Mouse (Mus musculus): ENCODE measurements at regions not wholly inside any gene's neighbourhood (a gene's known extent, or its start where the extent isn't known, plus 50 kb on each side); places are given as distances from the start of the nearest gene placed in this dataset.

DNA sequence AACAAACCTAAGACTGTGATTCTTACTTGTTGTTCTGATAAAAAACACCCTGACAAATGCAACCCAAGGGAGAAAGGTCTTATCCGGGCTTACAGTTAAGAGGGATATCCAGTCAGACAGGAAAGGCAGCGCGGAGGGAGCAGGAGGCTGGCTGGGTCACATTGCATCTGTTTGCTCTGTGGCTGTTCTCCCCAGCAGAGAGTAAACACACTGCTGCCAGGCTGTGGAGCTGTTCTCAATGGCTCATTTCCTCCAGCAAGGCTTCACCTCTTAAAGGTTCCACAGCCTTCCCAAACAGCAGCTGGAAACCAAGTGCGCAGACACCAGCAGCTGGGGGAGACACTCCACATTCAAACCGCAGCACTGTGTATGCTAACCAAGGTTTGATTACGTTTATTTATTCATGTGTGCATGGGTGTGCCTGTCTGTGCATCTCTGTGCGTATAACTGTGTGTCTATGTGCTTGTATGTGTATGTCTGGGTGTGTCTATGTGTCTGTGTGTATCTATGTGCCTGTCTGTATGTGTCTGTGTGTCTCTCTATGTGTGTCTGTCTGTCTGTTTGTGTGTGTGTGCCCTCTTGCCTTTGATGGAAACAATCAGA lies 179.2 kb upstream of the Ipo5 start:
- ATAC-seq (ENCODE audit: low FRiP score, low TSS enrichment): no peak
- Histone ChIP-seq H3K27me3 (ENCODE audit: insufficient read depth, low read length) (no peaks in the 10 kb centered on the region), H3K4me2 (replicated peaks; ENCODE audit: low read depth, low read length) (no peak overlapping the region), H3K4me3 (ENCODE audit: low read length) (no peak overlapping the region), H3K36me3 (ENCODE audit: insufficient read depth, low read length) (no peaks in the 10 kb centered on the region), H3K4me1 (ENCODE audit: insufficient read depth, low read length) (peaks cover 4% of the 10 kb centered on the region), H3K27ac (ENCODE audit: low read length) (no peak overlapping the region), H3K9ac (replicated peaks; ENCODE audit: low read length) (no peak overlapping the region), H3K9me3 (ENCODE audit: low read length) (no peaks in the 10 kb centered on the region)
- 55% methylated on average over 7 of the region's 7 CpGs for WGBS

DNA sequence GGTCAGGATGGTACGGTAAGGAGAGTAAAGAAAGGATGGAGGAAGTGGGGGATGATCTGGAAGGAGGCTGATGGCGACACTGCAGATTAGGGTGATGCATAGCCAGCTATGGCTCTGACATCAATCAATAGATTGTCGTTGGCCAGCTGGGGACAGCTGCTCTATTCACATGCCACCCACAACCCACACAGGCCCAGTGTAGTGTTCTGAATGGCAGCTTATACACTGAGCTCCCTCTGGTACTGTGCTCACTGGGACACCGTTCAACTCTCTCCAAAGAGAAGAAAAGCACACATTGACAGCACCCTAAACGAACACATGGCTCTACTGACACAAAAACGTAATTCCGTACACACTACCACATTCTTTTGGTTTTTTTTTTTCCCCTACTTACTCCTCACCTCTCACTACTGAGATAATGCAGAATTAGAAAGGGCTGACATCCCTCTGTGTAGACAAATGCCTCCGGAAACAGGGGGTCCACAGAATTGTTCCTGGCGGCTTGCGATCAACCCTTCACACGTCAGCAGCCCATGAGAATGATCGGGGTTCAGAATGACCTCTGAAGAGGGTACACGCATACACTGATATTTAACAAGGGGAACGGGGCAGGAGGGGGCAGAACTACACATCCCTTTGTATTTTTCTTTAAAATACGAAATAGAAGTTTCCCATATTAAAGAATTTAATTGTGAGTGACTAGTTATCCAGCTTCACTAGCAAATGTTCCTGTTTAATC lies 178.5 kb upstream of the Ipo5 start:
- H3K36me3 ChIP-seq (ENCODE audit: insufficient read depth, low read length): no peaks in the 10 kb centered on the region
- WGBS: 73% methylated on average over 15 of the region's 15 CpGs

DNA sequence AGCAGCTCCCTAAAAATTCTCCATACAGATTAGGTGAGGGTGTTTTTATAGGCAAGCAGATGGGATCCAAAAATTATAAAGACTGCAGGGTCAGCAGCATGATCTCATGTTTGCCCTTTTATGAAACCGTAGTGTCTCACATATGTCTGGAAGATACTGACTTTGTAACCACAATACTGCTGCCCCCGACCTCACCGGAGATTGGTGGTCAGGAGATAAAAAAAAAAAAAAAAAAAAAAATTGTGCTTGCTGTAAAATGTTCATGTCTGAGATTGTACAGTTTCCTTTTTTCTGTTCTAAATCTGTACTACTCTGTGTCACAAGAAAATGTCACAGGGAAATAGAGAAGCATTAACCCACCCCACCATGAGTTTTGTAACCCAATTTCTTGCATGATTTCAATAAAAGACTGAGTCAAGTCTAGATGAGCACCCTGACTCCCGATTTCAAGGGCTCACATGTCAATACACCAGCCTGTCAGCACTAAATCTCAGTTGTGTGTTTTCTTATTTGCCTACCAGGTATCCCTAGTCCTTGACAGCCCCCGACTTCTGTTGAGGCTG lies 169.5 kb upstream of the Ipo5 start:
- Histone ChIP-seq H3K4me2 (replicated peaks; ENCODE audit: low read depth, low read length) (no peak overlapping the region), H3K9ac (replicated peaks; ENCODE audit: low read length) (no peak overlapping the region), H3K27me3 (ENCODE audit: insufficient read depth, low read length) (no peaks in the 10 kb centered on the region), H3K36me3 (ENCODE audit: insufficient read depth, low read length) (no peaks in the 10 kb centered on the region), H3K4me1 (ENCODE audit: insufficient read depth, low read length) (no peaks in the 10 kb centered on the region), H3K4me3 (ENCODE audit: low read length) (no peak overlapping the region), H3K27ac (ENCODE audit: low read length) (no peak overlapping the region), H3K9me3 (ENCODE audit: low read length) (no peaks in the 10 kb centered on the region)
- 78% methylated on average over 5 of the region's 5 CpGs for WGBS
- no peak for ATAC-seq (ENCODE audit: low FRiP score, low TSS enrichment)

More for the DNA sequence above, 178.5 kb upstream of the Ipo5 start:
- no peak for ATAC-seq (ENCODE audit: low FRiP score, low TSS enrichment)
- H3K9ac ChIP-seq (replicated peaks; ENCODE audit: low read length): no peak overlapping the region
- no peak overlapping the region for H3K4me2 ChIP-seq (replicated peaks; ENCODE audit: low read depth, low read length)
- no peak overlapping the region for H3K4me3 ChIP-seq (ENCODE audit: low read length)
- no peaks in the 10 kb centered on the region for H3K9me3 ChIP-seq (ENCODE audit: low read length)
- peaks cover 4% of the 10 kb centered on the region for H3K4me1 ChIP-seq (ENCODE audit: insufficient read depth, low read length)
- no peak overlapping the region for H3K27ac ChIP-seq (ENCODE audit: low read length)
- H3K27me3 ChIP-seq (ENCODE audit: insufficient read depth, low read length): no peaks in the 10 kb centered on the region

DNA sequence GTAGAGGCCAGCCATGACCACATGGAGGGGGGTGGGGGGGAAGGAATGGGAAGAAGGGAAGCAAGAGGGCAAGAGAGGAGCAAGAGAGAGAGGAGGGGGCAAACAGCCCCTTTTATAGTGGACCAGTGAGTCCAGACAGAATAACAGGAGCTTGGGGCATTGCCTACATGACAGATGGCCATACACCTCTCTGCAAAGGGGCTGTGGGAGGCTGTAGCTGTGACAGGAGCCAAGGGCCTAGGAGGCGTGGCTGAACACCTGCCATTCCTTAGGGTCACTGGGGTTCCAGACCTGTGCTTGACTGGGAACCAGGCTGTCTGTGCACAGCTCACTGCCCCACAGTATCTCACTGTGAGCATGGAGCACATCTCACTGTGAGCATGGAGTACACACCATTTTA lies 157.0 kb upstream of the Ipo5 start:
- Histone ChIP-seq H3K4me2 (replicated peaks; ENCODE audit: low read depth, low read length) (no peak overlapping the region), H3K4me1 (ENCODE audit: insufficient read depth, low read length) (0 out of 2 replicates have a peak, but pooled peaks cover 6% of the 10 kb centered on the region), H3K9ac (replicated peaks; ENCODE audit: low read length) (no peak overlapping the region), H3K9me3 (ENCODE audit: low read length) (no peaks in the 10 kb centered on the region), H3K27me3 (ENCODE audit: insufficient read depth, low read length) (no peaks in the 10 kb centered on the region), H3K4me3 (ENCODE audit: low read length) (no peak overlapping the region), H3K36me3 (ENCODE audit: insufficient read depth, low read length) (no peaks in the 10 kb centered on the region), H3K27ac (ENCODE audit: low read length) (no peak overlapping the region)
- no peak for ATAC-seq (ENCODE audit: low FRiP score, low TSS enrichment)
- 81% methylated on average over 1 of the region's 1 CpGs for WGBS

DNA sequence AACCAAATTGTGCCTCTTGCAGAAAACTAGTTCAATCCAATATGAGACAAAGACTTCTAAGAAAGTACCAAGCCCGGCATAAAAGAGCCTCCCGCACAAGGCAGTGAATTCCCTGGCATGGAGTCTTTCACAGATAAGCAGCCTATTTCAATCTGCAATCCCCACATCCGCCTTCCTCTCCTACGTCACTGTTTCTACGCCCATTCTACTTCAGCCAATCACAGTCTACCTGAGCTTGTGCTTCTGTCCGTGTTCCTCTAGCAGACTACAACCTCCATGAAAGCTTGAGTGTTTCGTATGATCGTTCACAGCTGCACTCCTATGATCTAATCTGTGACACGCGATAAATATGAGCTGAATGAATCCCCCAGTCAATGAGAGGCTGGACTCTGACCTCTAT lies 155.6 kb upstream of the Ipo5 start:
- Histone ChIP-seq H3K4me2 (replicated peaks; ENCODE audit: low read depth, low read length) (no peak overlapping the region), H3K4me1 (ENCODE audit: insufficient read depth, low read length) (0 out of 2 replicates have a peak, but pooled peaks cover 6% of the 10 kb centered on the region), H3K27me3 (ENCODE audit: insufficient read depth, low read length) (no peaks in the 10 kb centered on the region), H3K9me3 (ENCODE audit: low read length) (no peaks in the 10 kb centered on the region), H3K9ac (replicated peaks; ENCODE audit: low read length) (no peak overlapping the region), H3K36me3 (ENCODE audit: insufficient read depth, low read length) (no peaks in the 10 kb centered on the region), H3K27ac (ENCODE audit: low read length) (no peak overlapping the region), H3K4me3 (ENCODE audit: low read length) (no peak overlapping the region)
- WGBS: 72% methylated on average over 10 of the region's 10 CpGs
- no peak for ATAC-seq (ENCODE audit: low FRiP score, low TSS enrichment)

DNA sequence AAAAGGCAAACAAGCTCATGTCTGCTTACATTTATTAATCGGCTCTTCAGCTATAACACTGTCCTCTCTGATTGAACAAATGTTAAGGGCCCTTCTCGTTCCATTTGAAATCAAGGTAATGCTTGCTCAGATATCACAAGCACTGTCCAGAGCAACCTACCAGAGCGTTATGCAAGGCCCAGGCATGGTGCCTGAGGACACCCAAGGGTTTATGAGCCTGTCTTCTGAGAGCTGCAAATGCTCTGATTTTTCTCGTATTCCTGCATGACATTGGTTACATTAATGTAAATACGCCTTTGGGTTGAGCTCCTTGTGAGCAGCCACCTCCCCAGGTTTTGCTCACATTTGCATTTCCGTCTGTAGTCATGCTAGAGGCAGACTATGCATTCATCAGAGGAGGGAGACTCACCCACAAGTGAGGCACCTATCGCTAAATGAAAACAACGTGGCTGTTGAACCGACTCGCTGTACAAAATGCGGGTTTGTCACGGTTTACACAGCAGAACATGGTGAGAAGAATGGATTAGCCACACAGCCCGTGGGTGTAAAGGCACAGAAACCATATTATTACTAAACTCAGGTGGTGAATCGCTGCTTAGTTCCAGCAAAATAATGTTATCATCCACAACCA lies 152.7 kb upstream of the Ipo5 start:
- Histone ChIP-seq H3K27me3 (ENCODE audit: insufficient read depth, low read length) (no peaks in the 10 kb centered on the region), H3K36me3 (ENCODE audit: insufficient read depth, low read length) (no peaks in the 10 kb centered on the region), H3K27ac (ENCODE audit: low read length) (no peak overlapping the region), H3K9me3 (ENCODE audit: low read length) (no peaks in the 10 kb centered on the region), H3K4me3 (ENCODE audit: low read length) (no peak overlapping the region), H3K4me1 (ENCODE audit: insufficient read depth, low read length) (0 out of 2 replicates have a peak, but pooled peaks cover 6% of the 10 kb centered on the region), H3K9ac (replicated peaks; ENCODE audit: low read length) (no peak overlapping the region), H3K4me2 (replicated peaks; ENCODE audit: low read depth, low read length) (no peak overlapping the region)
- no peak for ATAC-seq (ENCODE audit: low FRiP score, low TSS enrichment)
- WGBS: 89% methylated on average over 14 of the region's 14 CpGs

DNA sequence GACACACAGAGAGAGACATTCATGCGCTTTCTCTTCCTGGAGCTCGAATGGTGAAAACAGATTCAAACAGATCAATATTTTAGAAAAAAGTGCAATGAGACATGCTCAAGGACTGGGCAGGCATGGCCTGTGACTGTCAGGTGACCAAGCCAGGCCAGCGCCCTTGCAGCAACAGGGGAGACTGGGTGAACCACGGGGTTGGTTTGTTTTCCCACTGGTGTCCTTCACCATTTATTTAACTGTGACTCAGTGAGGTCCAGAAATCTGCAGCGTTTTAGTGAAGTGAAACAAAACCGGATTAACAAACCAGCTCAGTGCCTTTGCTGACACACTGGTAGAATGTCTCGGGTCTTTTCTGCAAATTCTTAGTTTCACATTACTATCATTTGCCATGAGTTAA lies 148.9 kb upstream of the Ipo5 start:
- H3K27me3 ChIP-seq (ENCODE audit: insufficient read depth, low read length): no peaks in the 10 kb centered on the region
- no peaks in the 10 kb centered on the region for H3K36me3 ChIP-seq (ENCODE audit: insufficient read depth, low read length)
- WGBS: 76% methylated on average over 7 of the region's 7 CpGs
- H3K27ac ChIP-seq (ENCODE audit: low read length): no peak overlapping the region
- H3K4me1 ChIP-seq (ENCODE audit: insufficient read depth, low read length): no peaks in the 10 kb centered on the region
- no peak overlapping the region for H3K9ac ChIP-seq (replicated peaks; ENCODE audit: low read length)
- H3K4me2 ChIP-seq (replicated peaks; ENCODE audit: low read depth, low read length): no peak overlapping the region
- no peak overlapping the region for H3K4me3 ChIP-seq (ENCODE audit: low read length)
- no peak for ATAC-seq (ENCODE audit: low FRiP score, low TSS enrichment)
- no peaks in the 10 kb centered on the region for H3K9me3 ChIP-seq (ENCODE audit: low read length)

DNA sequence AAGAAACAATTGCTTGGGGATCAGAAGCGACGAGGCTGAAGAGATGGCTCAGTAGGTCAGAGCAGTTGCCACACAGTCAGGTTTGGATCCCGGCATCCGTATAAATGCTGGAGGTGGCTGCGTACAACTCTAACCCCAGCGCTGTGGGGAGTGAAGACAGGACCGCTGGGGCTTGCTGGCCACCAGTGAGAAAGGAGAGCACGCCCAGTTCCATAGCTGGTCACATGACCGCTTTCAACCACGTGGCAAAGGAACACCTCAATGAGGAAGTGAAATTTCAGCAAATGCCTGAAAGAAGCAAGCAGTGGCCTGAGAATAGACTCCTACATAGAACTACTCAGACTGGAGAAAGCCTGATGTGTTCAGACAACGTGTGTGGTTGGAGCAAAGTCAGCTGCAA lies 148.3 kb upstream of the Ipo5 start:
- WGBS: 76% methylated on average over 11 of the region's 11 CpGs
- no peak overlapping the region for H3K4me2 ChIP-seq (replicated peaks; ENCODE audit: low read depth, low read length)
- H3K9ac ChIP-seq (replicated peaks; ENCODE audit: low read length): no peak overlapping the region
- H3K9me3 ChIP-seq (ENCODE audit: low read length): no peaks in the 10 kb centered on the region
- no peak overlapping the region for H3K27ac ChIP-seq (ENCODE audit: low read length)
- ATAC-seq (ENCODE audit: low FRiP score, low TSS enrichment): no peak
- H3K4me3 ChIP-seq (ENCODE audit: low read length): no peak overlapping the region
- no peaks in the 10 kb centered on the region for H3K36me3 ChIP-seq (ENCODE audit: insufficient read depth, low read length)
- H3K27me3 ChIP-seq (ENCODE audit: insufficient read depth, low read length): no peaks in the 10 kb centered on the region
- H3K4me1 ChIP-seq (ENCODE audit: insufficient read depth, low read length): no peaks in the 10 kb centered on the region

DNA sequence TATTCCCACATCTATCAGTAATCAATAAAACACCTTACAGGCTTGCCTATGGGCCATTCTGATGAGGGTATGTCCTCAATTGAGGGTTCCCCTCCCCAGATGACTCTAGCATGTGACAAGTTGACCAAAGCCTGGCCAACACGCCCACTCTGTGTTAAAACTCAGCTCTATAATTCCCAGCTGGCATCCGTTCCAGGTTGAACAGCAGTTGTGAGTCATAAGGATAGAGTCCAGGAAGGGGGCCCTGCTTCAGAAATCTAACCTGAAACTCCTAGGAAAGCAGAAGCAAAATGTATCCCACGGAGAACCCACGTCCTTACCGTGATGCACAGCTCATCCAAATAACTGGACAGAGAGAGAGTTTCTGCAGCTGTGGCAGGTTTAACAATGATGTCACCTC lies 147.2 kb upstream of the Ipo5 start:
- Histone ChIP-seq H3K27ac (ENCODE audit: low read length) (no peak overlapping the region), H3K4me1 (ENCODE audit: insufficient read depth, low read length) (no peaks in the 10 kb centered on the region), H3K9ac (replicated peaks; ENCODE audit: low read length) (no peak overlapping the region), H3K4me3 (ENCODE audit: low read length) (no peak overlapping the region), H3K36me3 (ENCODE audit: insufficient read depth, low read length) (no peaks in the 10 kb centered on the region), H3K9me3 (ENCODE audit: low read length) (no peaks in the 10 kb centered on the region), H3K4me2 (replicated peaks; ENCODE audit: low read depth, low read length) (no peak overlapping the region), H3K27me3 (ENCODE audit: insufficient read depth, low read length) (no peaks in the 10 kb centered on the region)
- ATAC-seq (ENCODE audit: low FRiP score, low TSS enrichment): no peak
- 81% methylated on average over 5 of the region's 5 CpGs for WGBS

DNA sequence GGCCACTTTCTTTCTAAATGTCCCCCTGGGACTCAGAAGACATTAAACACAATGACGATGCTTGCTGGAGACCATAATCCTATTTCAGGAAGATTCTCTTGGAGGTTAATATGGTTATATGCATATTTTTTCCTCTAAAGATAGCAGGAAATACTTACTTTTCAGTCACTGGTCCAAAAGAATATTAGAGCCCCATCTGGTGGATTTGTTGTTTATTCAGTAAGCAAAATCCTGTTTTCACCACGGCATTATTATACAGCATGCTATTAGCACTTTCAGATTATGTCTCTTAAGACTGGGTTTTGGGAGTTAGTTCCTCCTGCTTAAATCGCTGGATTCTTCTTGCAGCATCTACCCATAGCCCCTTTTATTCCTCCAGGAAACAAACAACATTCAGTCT lies 146.6 kb upstream of the Ipo5 start:
- Histone ChIP-seq H3K4me1 (ENCODE audit: insufficient read depth, low read length) (no peaks in the 10 kb centered on the region), H3K36me3 (ENCODE audit: insufficient read depth, low read length) (no peaks in the 10 kb centered on the region), H3K9me3 (ENCODE audit: low read length) (no peaks in the 10 kb centered on the region), H3K4me2 (replicated peaks; ENCODE audit: low read depth, low read length) (no peak overlapping the region), H3K27me3 (ENCODE audit: insufficient read depth, low read length) (no peaks in the 10 kb centered on the region), H3K9ac (replicated peaks; ENCODE audit: low read length) (no peak overlapping the region), H3K4me3 (ENCODE audit: low read length) (no peak overlapping the region), H3K27ac (ENCODE audit: low read length) (no peak overlapping the region)
- 73% methylated on average over 3 of the region's 3 CpGs for WGBS
- no peak for ATAC-seq (ENCODE audit: low FRiP score, low TSS enrichment)

Data from kidney, embryonic 16.5 days (tissue).